Mouse (Mus musculus): ENCODE results near the gene Leng1. TPM values are rescaled to one million over a fixed set of nuclear protein-coding genes. Genes with fewer than 3 reads are reported as not detected.
A peak's percentile ranks its signal among the peaks of the same experiment; 100 is the strongest.

Leng1 gene
- polyA plus RNA-seq, 1 experiment from 2014 or later, result 10.5 TPM

DNA sequence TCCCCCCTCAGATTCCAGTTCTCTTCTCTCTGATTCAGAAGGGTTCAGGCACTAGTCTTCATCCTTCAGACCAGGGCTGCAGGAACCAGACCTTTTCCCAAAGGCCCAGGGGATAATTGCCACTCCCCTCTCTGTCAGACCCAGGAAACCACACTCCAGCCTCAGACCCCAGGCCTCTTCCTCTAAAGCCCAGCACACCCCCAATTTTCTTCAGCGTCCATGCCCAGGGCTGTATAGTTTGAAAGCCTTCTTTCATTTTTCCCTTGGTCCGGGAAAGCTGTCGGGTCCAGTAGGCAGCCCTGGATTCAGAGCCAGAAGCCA lies 9.5 kb upstream of the Leng1 start:
- Histone ChIP-seq H3K27ac (no peak overlapping the region), H3K4me1 (replicated peaks; ENCODE audit: control insufficient read depth, insufficient read depth, low read length) (no peaks in the 10 kb centered on the region), H3K4me3 (replicated peaks; ENCODE audit: low read length) (no peak overlapping the region), H3K9me3 (ENCODE audit: control insufficient read depth, low read length) (no peaks in the 10 kb centered on the region), H3K4me2 (replicated peaks) (no peak overlapping the region), H3K27me3 (ENCODE audit: control insufficient read depth, insufficient read depth, low read length) (no peaks in the 10 kb centered on the region), H3K36me3 (replicated peaks; ENCODE audit: control insufficient read depth, insufficient read depth) (peaks cover 21% of the 10 kb centered on the region), H3K9ac (no peak overlapping the region)
- WGBS, result 74% methylated on average over 3 of the region's 3 CpGs
- no peak for DNase-seq (ENCODE audit: low spot score)
- no peak; the same call in 1 of the 2 replicates for ATAC-seq (ENCODE audit: low FRiP score)

DNA sequence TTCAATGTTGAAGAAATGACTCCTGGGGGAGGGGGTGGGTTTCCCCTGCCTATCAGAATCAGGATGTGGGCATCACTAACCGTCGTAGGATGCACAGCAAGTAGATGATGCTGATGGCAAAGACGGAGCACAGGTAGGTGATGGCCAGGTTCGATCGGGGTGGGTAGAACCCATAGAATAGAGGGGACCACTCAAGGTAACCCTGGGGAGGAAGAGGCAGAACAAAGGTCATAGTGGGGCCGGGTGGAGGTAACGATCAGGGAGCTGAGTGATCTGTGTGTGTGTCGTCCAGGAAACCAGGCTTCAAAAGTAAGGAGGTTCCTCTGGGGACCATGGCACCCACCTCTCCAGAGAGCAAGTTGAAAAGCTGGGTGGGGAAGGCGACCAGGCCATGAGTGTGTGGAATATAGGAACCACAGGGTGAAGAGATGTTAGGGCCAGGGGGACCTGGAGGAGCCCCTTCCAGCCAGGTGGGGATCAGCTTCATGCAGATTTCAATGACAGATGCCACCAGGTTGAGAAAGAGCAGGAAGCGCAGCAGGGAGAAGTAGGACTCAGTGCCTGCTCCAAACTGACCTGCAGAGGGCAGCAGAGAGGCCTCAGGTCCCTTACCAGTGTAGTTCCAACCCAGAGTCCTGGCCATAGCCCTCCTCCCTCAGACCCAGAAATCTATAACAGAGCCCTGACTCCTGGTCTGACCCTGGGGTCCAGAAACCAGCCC lies 9.0 kb upstream of the Leng1 start:
- ATAC-seq (ENCODE audit: low FRiP score) (peak; percentile 87), DNase-seq (ENCODE audit: low spot score) (peak; percentile 90)
- no peaks in the 10 kb centered on the region for H3K4me1 ChIP-seq (replicated peaks; ENCODE audit: control insufficient read depth, insufficient read depth, low read length)
- peaks cover 15% of the 10 kb centered on the region for H3K36me3 ChIP-seq (replicated peaks; ENCODE audit: control insufficient read depth, insufficient read depth)
- 71% methylated on average over 10 of the region's 10 CpGs for WGBS
- H3K9me3 ChIP-seq (ENCODE audit: control insufficient read depth, low read length), result no peaks in the 10 kb centered on the region
- H3K9ac ChIP-seq, result no peak overlapping the region
- no peak overlapping the region for H3K4me2 ChIP-seq (replicated peaks)
- H3K27ac ChIP-seq, result no peak overlapping the region
- no peak overlapping the region for H3K4me3 ChIP-seq (replicated peaks; ENCODE audit: low read length)
- no peaks in the 10 kb centered on the region for H3K27me3 ChIP-seq (ENCODE audit: control insufficient read depth, insufficient read depth, low read length)

DNA sequence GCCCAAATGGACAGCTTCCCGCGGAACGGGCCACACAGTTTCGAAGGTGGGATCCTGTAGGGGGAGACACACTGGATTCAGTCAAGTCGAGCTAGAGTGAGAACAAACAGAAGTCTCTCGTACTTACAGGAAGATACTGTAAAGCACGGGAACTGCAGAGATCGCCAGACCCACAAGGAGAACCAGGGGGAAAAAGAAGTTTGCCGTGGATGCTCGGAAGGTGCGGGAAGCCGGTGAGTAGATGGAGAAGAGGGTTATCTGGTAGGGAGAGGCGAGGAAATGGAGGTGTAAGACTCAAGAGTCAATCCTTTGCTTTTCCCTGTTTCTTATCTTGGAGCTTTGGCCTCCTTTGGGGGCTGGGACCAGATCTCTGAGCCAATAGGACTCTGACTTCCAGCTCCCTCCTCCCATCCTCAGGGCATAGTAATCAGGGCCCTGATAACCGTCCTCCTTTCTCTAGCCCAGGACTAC lies 1.3 kb upstream of the Leng1 start:
- 19% methylated on average over 14 of the region's 14 CpGs for WGBS
- Histone ChIP-seq H3K4me2 (replicated peaks) (no peak overlapping the region), H3K4me3 (replicated peaks; ENCODE audit: low read length) (no peak overlapping the region), H3K9me3 (ENCODE audit: control insufficient read depth, low read length) (no peaks in the 10 kb centered on the region), H3K36me3 (replicated peaks; ENCODE audit: control insufficient read depth, insufficient read depth) (peaks cover 13% of the 10 kb centered on the region), H3K27me3 (ENCODE audit: control insufficient read depth, insufficient read depth, low read length) (no peaks in the 10 kb centered on the region), H3K27ac (no peak overlapping the region), H3K4me1 (replicated peaks; ENCODE audit: control insufficient read depth, insufficient read depth, low read length) (peaks cover 15% of the 10 kb centered on the region), H3K9ac (no peak overlapping the region)
- ATAC-seq (ENCODE audit: low FRiP score) (no peak), DNase-seq (ENCODE audit: low spot score) (no peak)

DNA sequence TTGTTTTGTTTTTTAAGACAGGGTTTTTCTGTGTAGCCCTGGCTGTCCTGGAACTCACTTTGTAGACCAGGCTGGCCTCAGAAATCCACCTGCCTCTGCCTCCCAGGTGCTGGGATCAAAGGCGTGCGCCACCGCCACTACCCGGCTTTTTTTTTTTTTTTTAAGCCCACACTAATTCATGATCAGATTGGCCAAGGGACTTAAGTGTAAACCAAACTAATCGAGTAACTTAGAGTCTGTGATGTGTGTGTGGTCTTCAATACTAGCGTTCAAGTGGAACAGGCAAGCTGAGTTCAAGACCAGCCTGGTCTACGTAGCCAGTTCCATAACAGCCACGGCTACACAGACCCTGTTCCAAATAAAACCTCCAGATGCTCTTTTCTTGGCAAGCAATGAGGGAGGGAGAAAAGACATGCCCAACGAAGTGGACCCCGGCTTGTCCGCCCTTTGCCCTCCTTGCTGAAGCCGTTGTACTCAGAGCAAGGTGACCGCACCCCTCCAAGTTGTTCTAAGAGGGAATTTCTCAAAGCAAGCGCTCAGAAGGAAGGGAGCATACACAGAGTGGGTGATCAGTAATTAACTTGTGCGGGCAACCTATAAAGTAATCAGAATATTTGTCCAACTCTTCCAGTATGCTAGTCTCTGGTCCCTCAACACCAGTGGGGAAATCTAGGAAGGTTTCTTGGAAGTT lies 971 bp downstream of the Leng1 start:
- Histone ChIP-seq H3K4me2 (replicated peaks) (peak overlapping the region; percentile 69), H3K9me3 (ENCODE audit: control insufficient read depth, low read length) (no peaks in the 10 kb centered on the region), H3K4me1 (replicated peaks; ENCODE audit: control insufficient read depth, insufficient read depth, low read length) (peaks cover 15% of the 10 kb centered on the region), H3K4me3 (replicated peaks; ENCODE audit: low read length) (peak overlapping the region; percentile 61), H3K9ac (peak overlapping the region; percentile 70), H3K36me3 (replicated peaks; ENCODE audit: control insufficient read depth, insufficient read depth) (peaks cover 36% of the 10 kb centered on the region), H3K27ac (peak overlapping the region; percentile 82), H3K27me3 (ENCODE audit: control insufficient read depth, insufficient read depth, low read length) (no peaks in the 10 kb centered on the region)
- DNase-seq (ENCODE audit: low spot score), result no peak
- peak; percentile 24; the same call in 1 of the 2 replicates for ATAC-seq (ENCODE audit: low FRiP score)
- 35% methylated on average over 15 of the region's 15 CpGs for WGBS

DNA sequence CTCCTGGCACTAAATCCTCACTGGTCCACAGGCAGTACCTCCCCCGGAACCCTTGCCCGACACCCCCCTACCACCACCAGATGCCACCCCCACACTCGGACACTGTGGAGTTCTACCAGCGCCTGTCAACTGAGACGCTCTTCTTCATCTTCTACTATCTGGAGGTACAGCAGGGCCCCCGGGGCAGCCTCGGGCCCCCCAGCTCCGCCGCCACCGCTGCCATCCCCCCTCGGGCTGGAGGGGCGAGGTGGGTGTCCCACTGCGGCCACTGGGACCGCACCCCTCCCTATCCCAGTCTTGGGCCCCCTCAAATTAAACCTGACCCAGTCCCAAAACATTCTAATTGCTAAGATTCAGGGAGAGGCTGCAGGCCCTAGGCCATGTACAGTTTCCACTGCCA lies 7.1 kb downstream of the Leng1 start:
- ATAC-seq (ENCODE audit: low FRiP score) (no peak), DNase-seq (ENCODE audit: low spot score) (no peak)
- Histone ChIP-seq H3K36me3 (replicated peaks; ENCODE audit: control insufficient read depth, insufficient read depth) (peaks cover 97% of the 10 kb centered on the region), H3K9ac (no peak overlapping the region), H3K27me3 (ENCODE audit: control insufficient read depth, insufficient read depth, low read length) (no peaks in the 10 kb centered on the region), H3K4me3 (replicated peaks; ENCODE audit: low read length) (no peak overlapping the region), H3K27ac (no peak overlapping the region), H3K9me3 (ENCODE audit: control insufficient read depth, low read length) (no peaks in the 10 kb centered on the region), H3K4me2 (replicated peaks) (no peak overlapping the region), H3K4me1 (replicated peaks; ENCODE audit: control insufficient read depth, insufficient read depth, low read length) (0 out of 2 replicates have a peak, but pooled peaks cover under 1% of the 10 kb centered on the region)
- WGBS, result 95% methylated on average over 14 of the region's 14 CpGs

DNA sequence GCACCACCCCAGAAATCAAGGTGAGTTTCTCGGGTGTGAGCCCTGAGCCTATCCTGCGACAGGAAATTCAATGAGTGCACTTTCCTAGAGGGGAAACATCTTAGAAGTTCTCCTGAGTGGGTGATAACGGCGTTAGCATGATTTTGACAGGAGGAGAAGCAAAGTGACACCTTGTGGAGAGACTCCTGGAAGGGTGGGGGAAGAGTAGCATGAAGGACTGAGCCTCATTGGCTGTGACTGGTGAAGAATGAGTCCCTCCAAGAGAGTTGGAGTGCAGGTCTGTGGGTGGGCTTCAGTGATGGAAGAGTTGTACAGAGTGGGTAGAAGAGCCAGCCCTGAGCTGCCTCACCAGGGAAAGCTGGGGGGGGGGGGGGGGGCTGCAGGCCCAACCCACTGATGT lies 8.7 kb downstream of the Leng1 start:
- Histone ChIP-seq H3K4me2 (replicated peaks) (no peak overlapping the region), H3K4me3 (replicated peaks; ENCODE audit: low read length) (no peak overlapping the region), H3K27me3 (ENCODE audit: control insufficient read depth, insufficient read depth, low read length) (no peaks in the 10 kb centered on the region), H3K9me3 (ENCODE audit: control insufficient read depth, low read length) (no peaks in the 10 kb centered on the region), H3K36me3 (replicated peaks; ENCODE audit: control insufficient read depth, insufficient read depth) (peaks cover 100% of the 10 kb centered on the region), H3K27ac (no peak overlapping the region), H3K4me1 (replicated peaks; ENCODE audit: control insufficient read depth, insufficient read depth, low read length) (no peaks in the 10 kb centered on the region), H3K9ac (no peak overlapping the region)
- ATAC-seq (ENCODE audit: low FRiP score), result no peak
- WGBS, result 94% methylated on average over 4 of the region's 4 CpGs
- no peak for DNase-seq (ENCODE audit: low spot score)

DNA sequence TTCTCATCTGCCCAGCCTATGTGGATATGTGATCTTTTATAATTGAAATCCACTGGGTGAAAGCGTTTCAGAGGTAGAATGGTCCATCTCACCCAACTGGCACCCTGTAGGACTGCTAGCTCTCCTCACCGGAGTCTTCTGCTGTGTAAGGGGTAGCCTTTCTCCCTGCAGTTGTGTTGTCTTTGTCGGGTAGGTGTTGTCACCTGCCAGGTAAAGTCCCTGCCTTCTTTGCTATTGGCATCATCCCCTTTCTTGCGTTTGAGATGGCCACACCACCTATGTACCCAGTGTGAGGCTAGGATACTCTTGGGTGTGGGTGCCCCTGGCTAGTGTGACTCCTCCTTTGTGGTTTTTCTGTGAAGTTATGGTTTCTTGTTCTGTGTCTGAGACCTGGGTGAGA lies 19.0 kb downstream of the Leng1 start:
- H3K9ac ChIP-seq, result peak overlapping the region; percentile 93
- ATAC-seq (ENCODE audit: low FRiP score), result no peak
- peaks cover 19% of the 10 kb centered on the region for H3K36me3 ChIP-seq (replicated peaks; ENCODE audit: control insufficient read depth, insufficient read depth)
- 60% methylated on average over 4 of the region's 4 CpGs for WGBS
- no peak for DNase-seq (ENCODE audit: low spot score)
- peak overlapping the region; percentile 85 for H3K4me3 ChIP-seq (replicated peaks; ENCODE audit: low read length)
- H3K4me1 ChIP-seq (replicated peaks; ENCODE audit: control insufficient read depth, insufficient read depth, low read length), result peaks cover 35% of the 10 kb centered on the region
- no peaks in the 10 kb centered on the region for H3K27me3 ChIP-seq (ENCODE audit: control insufficient read depth, insufficient read depth, low read length)
- H3K4me2 ChIP-seq (replicated peaks), result peak overlapping the region; percentile 75
- H3K9me3 ChIP-seq (ENCODE audit: control insufficient read depth, low read length), result no peaks in the 10 kb centered on the region
- no peak overlapping the region for H3K27ac ChIP-seq

DNA sequence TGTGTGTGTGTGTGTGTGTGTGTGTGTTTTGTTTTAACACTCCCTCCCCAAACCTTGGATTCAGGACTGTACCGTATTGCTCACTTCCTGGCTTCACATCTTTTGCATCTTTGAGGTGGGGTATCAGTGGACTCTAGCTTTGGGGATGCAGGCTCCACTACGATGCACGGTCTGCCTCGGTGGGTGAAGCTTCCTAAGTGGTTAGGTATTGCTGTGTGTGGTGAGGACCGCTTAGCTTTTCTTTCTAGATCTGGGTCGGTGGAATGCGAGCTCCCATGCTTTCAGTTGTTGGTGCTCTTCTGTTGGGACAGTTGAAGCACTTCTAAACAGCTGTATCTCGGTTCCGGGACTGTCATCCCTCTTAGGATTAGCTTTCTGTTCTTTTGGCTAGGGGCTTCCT lies 19.5 kb downstream of the Leng1 start:
- 23% methylated on average over 9 of the region's 9 CpGs for WGBS
- Histone ChIP-seq H3K27ac (peak overlapping the region; percentile 93), H3K4me2 (replicated peaks) (peak overlapping the region; percentile 75)

DNA sequence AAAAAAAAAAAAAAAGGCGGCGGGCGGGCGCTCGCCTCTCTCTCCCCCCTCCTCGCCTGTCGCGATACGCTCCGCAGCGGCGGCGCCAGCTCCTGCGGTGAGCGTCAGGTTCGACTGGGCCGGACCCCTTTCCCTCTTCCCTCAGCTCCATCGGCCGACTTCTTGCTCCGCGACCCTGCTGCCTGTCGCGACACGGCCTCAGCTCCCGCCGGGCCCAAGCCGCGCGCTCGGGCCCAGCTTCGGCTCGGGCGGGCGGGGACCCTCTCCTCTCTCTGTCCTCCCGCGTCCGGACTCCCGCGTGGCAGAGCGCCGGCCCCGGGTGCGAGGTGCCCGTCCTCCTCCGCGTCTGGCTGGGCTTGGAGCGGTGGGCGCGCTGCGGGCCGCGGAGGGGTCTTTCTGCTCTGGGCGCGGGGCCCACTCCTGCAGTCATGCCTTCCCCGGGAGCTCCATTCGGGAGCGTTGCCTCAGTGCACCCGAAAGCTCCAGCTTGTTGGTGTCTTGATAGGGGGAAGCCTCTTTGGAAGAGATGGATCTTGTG lies 20.1 kb downstream of the Leng1 start:
- H3K27me3 ChIP-seq (ENCODE audit: control insufficient read depth, insufficient read depth, low read length), result no peaks in the 10 kb centered on the region
- H3K27ac ChIP-seq, result peak overlapping the region; percentile 93
- H3K36me3 ChIP-seq (replicated peaks; ENCODE audit: control insufficient read depth, insufficient read depth), result peaks cover 19% of the 10 kb centered on the region
- peak overlapping the region; percentile 75 for H3K4me2 ChIP-seq (replicated peaks)
- no peaks in the 10 kb centered on the region for H3K9me3 ChIP-seq (ENCODE audit: control insufficient read depth, low read length)
- ATAC-seq (ENCODE audit: low FRiP score) (peak; percentile 5; the same call in 1 of the 2 replicates), DNase-seq (ENCODE audit: low spot score) (peak; percentile 28)
- WGBS, result under 1% methylated on average over 31 of the region's 58 CpGs
- H3K4me1 ChIP-seq (replicated peaks; ENCODE audit: control insufficient read depth, insufficient read depth, low read length), result peaks cover 35% of the 10 kb centered on the region
- peak overlapping the region; percentile 85 for H3K4me3 ChIP-seq (replicated peaks; ENCODE audit: low read length)
- peak overlapping the region; percentile 93 for H3K9ac ChIP-seq

More for the DNA sequence above, 19.5 kb downstream of the Leng1 start:
- H3K36me3 ChIP-seq (replicated peaks; ENCODE audit: control insufficient read depth, insufficient read depth), result peaks cover 19% of the 10 kb centered on the region
- ATAC-seq (ENCODE audit: low FRiP score) (no peak), DNase-seq (ENCODE audit: low spot score) (no peak)
- peak overlapping the region; percentile 93 for H3K9ac ChIP-seq
- peak overlapping the region; percentile 85 for H3K4me3 ChIP-seq (replicated peaks; ENCODE audit: low read length)
- H3K27me3 ChIP-seq (ENCODE audit: control insufficient read depth, insufficient read depth, low read length), result no peaks in the 10 kb centered on the region
- H3K4me1 ChIP-seq (replicated peaks; ENCODE audit: control insufficient read depth, insufficient read depth, low read length), result peaks cover 35% of the 10 kb centered on the region
- no peaks in the 10 kb centered on the region for H3K9me3 ChIP-seq (ENCODE audit: control insufficient read depth, low read length)
